Mouse (Mus musculus): Measurements from ENCODE around the gene Daam1. TPM values are rescaled to one million over a fixed set of nuclear protein-coding genes. Genes with fewer than 3 reads are reported as not detected.

Daam1 gene
- 8.3 to 15.2 TPM (median 13.8 TPM) in 3 replicates for total RNA-seq (2017)

DNA sequence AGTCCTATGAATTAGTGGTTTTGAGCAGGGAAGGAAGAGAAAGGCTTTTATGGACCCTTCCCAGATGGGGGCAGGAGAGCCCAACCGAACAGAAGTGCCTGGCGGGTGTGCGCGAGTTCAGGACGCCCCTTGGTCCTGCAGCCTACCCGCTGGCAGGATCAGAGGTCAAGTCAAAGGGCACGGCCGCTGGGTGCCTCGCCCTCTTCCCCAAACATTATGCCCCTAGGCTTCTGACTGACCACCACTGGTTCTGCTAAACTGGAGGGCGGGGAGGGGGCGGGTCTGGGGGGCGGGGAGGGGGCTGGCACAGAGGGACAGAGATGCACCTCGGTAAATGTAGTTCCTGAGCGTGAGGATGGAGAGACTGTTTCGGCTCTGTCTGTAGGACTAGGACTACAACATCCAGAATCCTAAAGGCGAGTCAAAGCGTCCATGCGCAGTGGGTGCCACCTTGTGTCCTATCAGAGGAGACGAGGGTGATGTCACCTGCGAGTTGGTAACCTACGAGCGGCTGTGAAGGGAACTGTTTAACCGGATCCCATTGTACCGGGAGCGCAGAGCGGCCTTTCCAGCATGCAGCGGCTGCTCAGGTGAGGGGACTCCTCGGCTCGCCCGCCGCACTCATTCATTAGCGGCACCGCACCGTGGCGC is at the start of gene Daam1:
TSS of gene Daam1 (plus strand) at position 472 of the 651 bp plus-strand sequence.
- ATAC-seq (replicated peaks; ENCODE audit: insufficient number of reproducible peaks, low FRiP score, low TSS enrichment, poor library complexity, severe bottlenecking): peak; percentile 99

DNA sequence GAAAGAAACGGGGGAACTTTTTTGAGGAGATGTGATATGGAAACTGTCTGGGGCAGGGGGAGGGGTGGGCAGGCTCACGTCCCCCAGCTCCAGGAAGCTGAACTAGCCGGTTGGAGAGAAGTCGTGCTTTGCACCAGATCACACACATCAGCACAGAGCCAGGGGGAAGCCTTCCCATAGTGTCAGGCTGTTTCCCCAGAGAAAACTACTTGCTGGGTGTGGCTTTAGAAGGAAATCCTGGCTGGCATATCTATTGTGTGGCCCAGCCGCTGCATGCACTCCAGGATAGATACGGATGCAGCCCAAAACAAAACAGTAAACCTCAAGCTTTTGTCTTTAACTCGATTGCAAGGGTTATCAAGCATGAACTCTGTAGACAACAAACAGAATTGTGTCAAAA is 49.7 kb upstream of the Daam1 start:
- no peak for ATAC-seq (replicated peaks; ENCODE audit: insufficient number of reproducible peaks, low FRiP score, low TSS enrichment, poor library complexity, severe bottlenecking)

DNA sequence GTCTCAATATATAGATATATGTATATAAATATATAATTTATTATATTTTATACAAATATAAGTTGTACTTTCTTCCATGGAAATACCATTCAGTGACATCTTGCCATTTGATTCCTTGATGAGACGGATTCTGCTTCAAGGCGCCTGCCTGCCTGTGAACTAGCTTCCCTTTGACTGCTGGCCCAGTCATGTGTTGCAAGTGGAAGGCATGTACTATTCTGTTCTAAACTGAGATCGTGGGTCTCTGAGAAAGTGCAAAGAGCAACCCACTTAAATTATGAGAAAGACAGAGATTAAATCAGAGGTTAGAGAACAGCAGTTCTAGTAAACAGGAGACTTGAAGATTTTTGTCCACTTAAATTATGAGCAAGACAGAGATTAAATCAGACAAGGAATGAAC is 46.9 kb upstream of the Daam1 start:
- no peak for ATAC-seq (replicated peaks; ENCODE audit: insufficient number of reproducible peaks, low FRiP score, low TSS enrichment, poor library complexity, severe bottlenecking)

DNA sequence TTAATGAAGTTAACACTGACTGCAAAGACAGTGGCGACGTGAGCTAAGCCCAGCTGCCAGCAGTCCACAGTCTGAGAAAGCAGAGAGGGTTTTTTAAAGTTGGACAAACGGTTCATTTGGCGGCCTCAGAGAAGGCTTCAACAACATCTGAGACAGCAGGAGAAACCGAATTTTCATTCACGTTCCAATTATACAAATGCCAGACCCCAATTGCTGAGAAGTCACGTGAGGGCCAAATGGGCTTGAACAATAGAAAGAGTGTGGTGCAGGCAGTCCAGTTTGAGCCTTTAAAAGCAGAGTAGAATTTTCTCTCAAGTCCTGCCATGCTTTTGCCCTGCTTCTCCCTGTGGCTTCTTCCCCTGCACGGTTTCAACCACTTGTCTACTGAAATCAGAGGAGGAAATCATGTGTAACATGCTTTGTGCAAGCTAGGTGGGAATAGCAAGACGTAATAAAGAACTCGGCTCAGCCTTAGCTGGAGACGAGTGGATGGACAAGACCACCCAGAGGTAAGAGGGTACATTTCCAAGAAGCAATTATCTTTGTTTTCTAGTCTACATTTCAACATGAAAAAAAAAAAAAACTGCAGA is 46.1 kb upstream of the Daam1 start:
- no peak for ATAC-seq (replicated peaks; ENCODE audit: insufficient number of reproducible peaks, low FRiP score, low TSS enrichment, poor library complexity, severe bottlenecking)

DNA sequence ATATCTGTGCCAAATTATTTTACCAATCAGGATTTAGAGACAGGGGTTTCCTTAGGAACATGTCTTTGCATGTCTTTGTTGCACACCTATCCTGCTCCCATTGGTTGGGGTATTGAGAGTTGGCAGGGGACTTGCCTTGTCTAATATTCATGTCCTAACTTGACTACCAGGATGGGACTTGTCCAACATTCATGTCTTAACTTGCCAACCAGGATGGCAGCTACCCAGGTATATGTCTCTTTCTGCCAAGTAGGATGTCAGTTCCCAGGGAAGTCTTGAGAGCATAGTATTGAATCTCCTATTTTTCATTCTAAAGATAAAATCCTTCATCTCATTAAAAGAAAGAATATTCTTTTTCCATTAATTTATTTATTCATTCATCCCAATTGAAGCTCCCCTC is 44.4 kb upstream of the Daam1 start:
- no peak for ATAC-seq (replicated peaks; ENCODE audit: insufficient number of reproducible peaks, low FRiP score, low TSS enrichment, poor library complexity, severe bottlenecking)

DNA sequence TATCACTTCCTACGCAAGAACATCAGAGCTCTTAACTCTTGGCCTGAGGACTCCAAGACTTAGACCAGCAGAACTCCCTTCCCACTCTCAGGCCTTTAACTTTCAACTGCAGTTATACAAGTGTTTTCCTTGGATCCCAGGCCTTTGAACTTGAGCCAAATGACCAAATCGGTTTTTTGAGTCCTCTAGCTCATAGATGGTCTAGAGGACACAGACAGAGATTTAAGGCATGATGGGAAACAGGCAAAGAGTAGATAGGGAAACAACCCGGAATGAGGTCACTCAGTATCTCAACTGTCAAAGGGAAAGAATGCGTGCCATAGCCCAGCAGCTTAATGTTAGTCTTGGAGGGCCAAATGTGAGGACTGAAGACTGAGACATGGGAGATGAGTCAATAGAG is 42.1 kb upstream of the Daam1 start:
- no peak for ATAC-seq (replicated peaks; ENCODE audit: insufficient number of reproducible peaks, low FRiP score, low TSS enrichment, poor library complexity, severe bottlenecking)

DNA sequence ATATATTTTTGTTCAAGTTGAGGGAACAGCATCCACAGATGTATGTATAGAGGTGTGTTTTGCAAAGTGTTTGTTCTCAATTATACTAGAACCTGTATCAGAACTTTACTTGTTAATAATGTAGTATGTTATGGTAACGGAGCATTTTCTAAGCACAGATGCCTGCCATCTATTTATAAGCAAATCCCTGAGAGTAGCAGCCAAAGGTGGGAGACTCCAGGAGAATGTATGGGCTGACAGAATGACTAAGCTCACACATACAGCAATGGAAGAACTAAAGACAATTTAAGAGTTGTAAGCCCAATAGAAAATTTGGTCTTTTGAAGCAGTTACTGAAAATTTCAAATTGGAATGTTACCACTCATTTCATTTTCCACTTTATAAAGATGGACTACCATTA is 40.3 kb upstream of the Daam1 start:
- ATAC-seq (replicated peaks; ENCODE audit: insufficient number of reproducible peaks, low FRiP score, low TSS enrichment, poor library complexity, severe bottlenecking): no peak

DNA sequence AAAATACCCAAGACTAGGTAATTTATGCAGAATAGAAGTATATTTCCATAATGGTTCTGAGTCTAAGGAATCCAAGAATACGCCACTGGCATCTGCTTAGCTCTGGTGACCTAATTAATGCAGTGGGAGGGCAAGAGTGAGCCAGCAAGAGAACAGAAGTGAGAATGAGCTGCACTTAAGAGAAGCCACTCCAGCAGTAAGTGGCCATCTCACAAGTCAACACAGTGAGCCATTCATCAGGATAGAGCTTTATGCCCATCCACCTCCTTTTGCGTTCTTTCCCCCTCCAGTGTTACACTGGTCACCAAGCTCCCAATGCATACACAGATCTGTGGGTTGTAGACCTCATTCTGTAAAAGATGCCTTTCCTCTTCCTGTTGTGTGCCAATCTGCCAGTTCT is 37.8 kb upstream of the Daam1 start:
- ATAC-seq (replicated peaks; ENCODE audit: insufficient number of reproducible peaks, low FRiP score, low TSS enrichment, poor library complexity, severe bottlenecking): no peak

DNA sequence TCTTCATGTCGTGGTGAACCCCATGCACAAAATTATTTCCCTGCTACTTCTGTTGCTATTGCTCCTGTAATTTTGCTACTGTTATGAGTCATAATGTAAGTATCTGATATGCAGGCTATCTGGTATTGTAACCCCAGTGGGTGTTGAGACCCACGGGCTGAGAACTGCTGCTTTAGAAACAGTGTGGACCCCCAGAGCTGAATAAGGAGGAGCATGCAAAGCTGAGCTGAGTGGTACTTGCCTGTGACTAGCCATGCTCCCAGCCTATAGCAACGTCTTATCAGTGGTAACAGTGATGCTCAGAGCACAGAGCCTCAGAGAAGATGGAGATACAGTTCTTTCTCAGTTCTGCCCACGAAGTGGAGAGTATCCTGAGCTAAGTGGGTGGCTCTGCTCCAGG is 35.3 kb upstream of the Daam1 start:
- no peak for ATAC-seq (replicated peaks; ENCODE audit: insufficient number of reproducible peaks, low FRiP score, low TSS enrichment, poor library complexity, severe bottlenecking)

DNA sequence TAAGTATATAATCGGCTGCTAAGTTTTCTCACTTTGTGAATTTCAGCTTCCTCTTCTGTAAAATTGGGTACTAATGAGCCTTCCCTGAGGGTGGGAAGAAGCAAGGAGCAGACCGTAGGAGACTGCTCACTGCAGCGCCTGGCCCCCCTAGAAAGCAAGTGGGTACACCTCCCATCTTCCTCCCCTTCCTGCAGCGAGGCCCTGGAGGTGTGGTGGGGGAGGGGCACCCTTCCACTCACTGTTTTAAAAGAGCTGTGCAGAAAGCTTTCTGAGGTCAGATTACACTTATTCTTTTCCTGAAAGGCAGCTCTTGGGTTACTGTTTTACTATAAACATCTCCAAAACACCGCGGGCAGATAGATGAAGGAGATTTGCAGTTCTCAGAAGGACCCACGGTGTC is 34.4 kb upstream of the Daam1 start:
- ATAC-seq (replicated peaks; ENCODE audit: insufficient number of reproducible peaks, low FRiP score, low TSS enrichment, poor library complexity, severe bottlenecking): no peak

DNA sequence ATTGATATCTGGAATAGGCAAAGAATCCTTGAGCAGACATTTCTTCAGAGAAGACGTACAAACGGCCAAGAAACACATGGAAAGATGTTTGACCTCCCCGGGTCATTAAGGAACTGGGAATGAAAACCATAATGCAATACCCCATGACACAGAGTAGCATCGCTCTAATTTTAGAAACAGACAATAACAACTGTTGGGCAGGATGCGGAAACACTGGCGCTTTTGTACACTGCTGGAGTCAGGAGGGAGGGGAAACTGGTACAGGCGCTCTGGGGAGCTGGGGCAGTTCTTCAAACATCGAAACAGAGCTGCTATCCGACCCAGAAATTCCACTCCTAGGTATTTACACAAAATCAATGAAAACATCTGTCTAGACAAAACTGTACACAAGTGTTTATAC is 23.6 kb upstream of the Daam1 start:
- no peak for ATAC-seq (replicated peaks; ENCODE audit: insufficient number of reproducible peaks, low FRiP score, low TSS enrichment, poor library complexity, severe bottlenecking)

DNA sequence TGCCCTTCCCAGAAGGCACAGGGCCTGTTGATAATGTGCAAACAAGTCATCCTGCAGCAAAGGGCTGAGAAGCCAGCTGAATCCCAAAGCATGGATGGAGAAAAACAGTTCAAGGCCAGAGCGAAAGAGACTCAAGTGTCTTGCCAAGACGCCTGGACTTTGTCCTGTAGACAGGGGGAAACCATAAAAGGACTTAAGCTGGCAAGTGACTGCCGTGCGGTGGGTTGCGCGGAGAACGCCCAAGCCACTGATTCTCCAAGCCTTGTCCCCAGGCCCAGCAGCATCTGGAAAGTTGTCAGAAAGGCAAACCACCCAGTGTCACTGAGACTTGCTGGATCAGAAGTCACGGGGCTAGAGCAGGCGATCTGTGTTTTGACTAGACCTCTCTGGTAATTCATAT is 22.2 kb upstream of the Daam1 start:
- no peak for ATAC-seq (replicated peaks; ENCODE audit: insufficient number of reproducible peaks, low FRiP score, low TSS enrichment, poor library complexity, severe bottlenecking)

DNA sequence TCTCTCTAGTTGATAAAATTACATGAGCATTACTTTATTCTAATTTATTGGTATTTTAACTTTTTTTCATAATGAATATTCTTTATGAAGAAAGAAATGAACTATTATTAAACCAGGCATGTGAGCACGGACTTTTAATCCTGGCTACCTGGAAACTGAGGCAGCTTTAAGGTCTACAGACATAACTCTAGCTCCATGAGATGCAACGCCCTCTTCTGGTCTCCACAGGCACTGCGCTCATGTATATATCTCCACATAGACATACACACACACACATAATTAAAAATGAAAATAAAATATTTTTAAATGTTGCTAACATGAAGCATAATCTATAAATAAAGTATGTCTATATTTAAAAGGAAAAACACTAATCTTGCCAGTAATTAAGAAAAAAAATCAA is 21.3 kb upstream of the Daam1 start:
- ATAC-seq (replicated peaks; ENCODE audit: insufficient number of reproducible peaks, low FRiP score, low TSS enrichment, poor library complexity, severe bottlenecking): no peak

DNA sequence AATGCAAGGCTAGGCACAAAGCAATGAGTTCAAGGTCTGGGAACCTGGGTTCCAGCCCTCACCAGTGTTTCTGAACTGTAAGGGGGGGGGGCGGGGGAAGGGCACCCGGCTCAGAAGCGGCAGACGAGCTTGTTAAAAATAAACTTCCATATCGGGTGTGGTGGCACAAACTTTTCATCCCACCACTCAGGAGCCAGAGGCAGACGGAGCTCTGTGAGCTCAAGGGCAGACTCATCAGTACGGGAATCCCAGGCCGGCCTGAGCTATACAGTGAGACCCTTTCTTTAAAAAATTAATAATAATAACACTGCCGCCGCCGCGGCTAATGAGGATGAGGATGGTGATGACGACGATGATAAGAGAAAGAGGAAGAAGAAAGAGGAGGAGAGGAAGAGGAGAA is 18.3 kb upstream of the Daam1 start:
- no peak for ATAC-seq (replicated peaks; ENCODE audit: insufficient number of reproducible peaks, low FRiP score, low TSS enrichment, poor library complexity, severe bottlenecking)

DNA sequence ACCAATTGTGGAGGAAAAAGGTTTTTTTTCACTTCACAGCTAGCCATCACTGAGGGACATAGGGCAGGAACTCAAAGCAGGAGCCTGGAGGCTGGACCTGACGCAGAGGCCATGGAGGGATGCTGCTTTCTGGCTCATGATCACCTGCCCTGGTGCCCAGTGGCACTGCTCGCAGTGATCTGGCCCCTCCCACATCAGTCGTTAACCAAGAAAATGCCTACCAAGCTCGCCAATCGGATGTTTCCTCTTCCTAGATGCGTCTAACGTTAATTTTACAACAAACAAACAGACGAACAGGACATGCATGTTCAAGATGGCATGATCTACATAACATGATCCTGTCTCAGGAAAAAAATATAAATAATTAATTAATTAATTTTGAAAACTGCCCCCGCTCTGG is 17.6 kb upstream of the Daam1 start:
- ATAC-seq (replicated peaks; ENCODE audit: insufficient number of reproducible peaks, low FRiP score, low TSS enrichment, poor library complexity, severe bottlenecking): no peak

DNA sequence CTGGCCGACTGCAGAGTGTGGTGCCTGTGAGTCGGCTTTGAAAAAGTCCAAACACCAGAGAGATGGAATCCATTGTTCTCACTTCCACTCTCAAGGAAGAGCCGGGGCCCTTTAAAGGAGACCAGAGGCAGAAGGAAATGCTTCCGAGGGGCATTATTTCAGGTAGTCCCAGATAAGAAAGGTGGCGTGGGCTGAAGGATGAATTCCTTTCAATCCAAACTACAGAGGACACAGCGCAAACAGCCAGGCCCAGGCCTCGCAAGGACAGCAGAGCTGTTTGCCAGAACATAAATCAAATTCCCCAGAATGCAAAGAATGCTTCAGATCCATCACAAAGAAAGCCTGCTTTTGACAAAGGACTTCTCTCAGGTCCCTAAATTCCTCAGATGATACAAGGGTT is 17.1 kb upstream of the Daam1 start:
- ATAC-seq (replicated peaks; ENCODE audit: insufficient number of reproducible peaks, low FRiP score, low TSS enrichment, poor library complexity, severe bottlenecking): no peak

DNA sequence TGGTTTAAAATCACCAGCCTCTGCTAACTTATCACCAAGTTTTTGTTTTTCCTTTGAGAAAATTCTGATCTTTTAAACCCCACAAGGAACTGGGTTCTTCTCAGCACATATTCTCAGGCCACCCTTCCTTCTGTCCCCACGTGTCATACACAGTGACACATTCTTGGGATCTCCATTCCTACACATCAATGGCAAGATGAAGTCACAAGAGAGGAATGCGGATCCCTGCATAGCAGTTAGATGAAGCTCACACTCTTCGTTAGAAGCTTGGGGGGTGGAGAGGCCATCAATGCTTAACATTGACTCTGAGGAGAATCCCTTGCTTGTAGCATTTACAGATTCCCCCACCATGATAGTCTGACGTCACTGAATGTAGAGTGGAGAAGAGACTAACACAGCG is 10.8 kb upstream of the Daam1 start:
- ATAC-seq (replicated peaks; ENCODE audit: insufficient number of reproducible peaks, low FRiP score, low TSS enrichment, poor library complexity, severe bottlenecking): no peak

DNA sequence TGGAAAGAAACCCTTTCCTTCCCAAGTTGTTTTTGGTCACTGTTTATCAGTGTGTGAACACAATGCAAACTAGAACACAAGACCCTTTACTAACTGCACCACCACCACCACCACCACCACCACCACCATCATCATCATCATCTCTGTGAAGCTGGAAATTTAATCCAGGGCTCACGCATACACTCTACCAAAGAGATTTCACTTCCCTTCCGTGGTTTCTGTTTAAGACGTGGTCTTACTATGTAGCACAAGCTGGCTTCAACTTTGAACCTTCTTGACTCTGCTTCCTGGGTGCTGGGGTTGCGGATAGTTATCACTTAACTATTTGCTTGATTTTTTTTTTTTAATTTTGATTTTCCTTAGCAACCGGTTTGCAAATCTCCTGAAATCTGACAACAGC is 9.6 kb upstream of the Daam1 start:
- no peak for ATAC-seq (replicated peaks; ENCODE audit: insufficient number of reproducible peaks, low FRiP score, low TSS enrichment, poor library complexity, severe bottlenecking)

DNA sequence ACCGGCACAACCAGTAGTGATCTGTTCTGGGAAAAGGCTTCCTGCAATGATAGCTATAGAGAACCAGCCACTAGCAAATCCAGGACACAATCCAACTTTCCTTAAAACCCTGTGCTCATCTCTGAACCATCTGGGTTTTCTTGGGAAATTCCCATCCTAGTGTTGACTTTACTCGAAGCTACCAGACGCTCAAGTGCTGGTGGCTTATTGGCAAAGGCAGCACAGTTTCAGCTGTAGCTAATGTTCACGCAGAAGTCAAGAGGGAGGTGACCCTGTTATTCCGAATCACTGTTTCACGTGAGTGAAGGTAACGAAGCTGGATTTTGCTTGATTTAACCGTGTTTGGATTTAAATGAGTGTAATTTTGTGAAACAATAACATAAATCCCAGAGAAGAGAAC is 9.1 kb upstream of the Daam1 start:
- ATAC-seq (replicated peaks; ENCODE audit: insufficient number of reproducible peaks, low FRiP score, low TSS enrichment, poor library complexity, severe bottlenecking): no peak

DNA sequence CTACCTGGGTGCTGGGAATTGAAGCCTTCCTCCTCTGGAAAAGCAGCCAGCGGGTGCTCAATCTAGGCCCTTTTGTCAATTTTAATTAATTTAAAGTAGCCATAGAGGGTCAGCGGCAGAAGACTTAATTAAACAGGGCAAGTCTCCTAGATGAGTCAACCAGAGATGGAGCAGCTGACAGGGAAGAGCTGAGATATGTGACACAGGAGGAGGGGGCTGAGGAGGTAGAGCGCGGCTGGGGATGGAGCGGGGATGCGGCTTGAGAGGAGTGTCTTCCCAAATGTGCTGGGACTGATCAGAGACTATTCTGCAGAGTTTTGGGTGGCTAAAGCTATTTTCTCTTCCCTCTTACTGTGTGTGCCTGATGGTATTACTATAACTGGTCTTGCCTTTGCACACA is 6.0 kb upstream of the Daam1 start:
- ATAC-seq (replicated peaks; ENCODE audit: insufficient number of reproducible peaks, low FRiP score, low TSS enrichment, poor library complexity, severe bottlenecking): no peak

DNA sequence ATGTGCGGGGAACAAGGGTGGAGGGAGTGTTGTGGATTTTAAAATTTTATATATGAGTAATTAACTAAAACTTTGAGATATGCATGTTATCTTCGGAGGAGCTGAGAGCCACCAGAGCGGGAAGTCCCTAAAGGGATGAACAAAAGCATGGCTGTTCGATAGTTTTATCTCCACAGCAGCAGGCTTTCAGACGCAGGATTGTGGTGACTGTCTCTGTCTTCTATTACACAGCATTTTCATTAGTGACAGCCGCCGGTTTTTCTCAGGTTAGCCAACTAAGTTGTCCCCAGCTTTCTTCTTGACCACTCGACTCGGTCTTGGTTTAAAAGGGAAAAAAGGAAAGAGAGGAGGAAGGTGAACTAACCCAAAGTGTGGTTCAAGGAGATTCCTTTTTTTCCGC is 739 bp upstream of the Daam1 start:
- ATAC-seq (replicated peaks; ENCODE audit: insufficient number of reproducible peaks, low FRiP score, low TSS enrichment, poor library complexity, severe bottlenecking): no peak

Data from monocyte, adult 5-6 weeks (primary cell).